Mouse (Mus musculus): Measurements from ENCODE around the gene Gm6890. TPM values are rescaled to one million over a fixed set of nuclear protein-coding genes. Genes with fewer than 3 reads are reported as not detected.
"Not testable (repeated sequence)": the region's sequence is repeated elsewhere in the genome, so short reads cannot be mapped to it uniquely, and the experiment has no call there.

The Gm6890 gene
- total RNA-seq (2015; ENCODE audit: low replicate concordance) (not detected in 2 replicates), total RNA-seq (2017; ENCODE audit: low replicate concordance) (not detected in 2 replicates)

- not testable (repeated sequence) for ATAC-seq (replicated peaks; ENCODE audit: low FRiP score, poor library complexity, severe bottlenecking)
These were observed at the start of gene Gm6890 for GRCm38 (mm10) chrX:74740627-74741026. Gm6890 (plus strand) TSS chrX:74740927.

DNA sequence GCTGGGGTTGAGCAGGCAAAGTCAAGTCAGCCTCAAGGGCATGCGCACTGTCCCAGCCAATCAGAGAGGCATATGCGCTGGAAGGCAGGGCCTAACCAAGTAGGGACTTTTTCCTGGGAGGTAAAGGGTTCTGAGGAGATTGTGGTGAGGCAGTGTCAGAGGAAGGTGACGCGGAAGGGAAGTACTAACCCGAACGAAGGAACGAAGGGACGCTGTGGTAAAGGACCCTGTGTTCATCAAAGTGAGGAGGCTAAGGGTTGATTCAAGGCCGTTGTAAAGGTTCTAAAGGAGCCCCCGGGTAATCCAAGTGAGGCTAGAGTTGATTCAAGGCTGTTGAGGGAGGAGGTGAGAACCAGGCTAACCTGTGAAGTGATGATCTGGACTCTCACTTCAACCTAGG, 14.5 kb upstream of the Gm6890 start:
- ATAC-seq (replicated peaks; ENCODE audit: low FRiP score, poor library complexity, severe bottlenecking) = not testable (repeated sequence)

- ATAC-seq (replicated peaks; ENCODE audit: low FRiP score, poor library complexity, severe bottlenecking) = not testable (repeated sequence)
These were observed 30.0 kb downstream of the Gm6890 start for GRCm38 (mm10) chrX:74770715-74771114.

Other genes starting within 250 kb of the Gm6890 start
- not detected in 2 replicates for gene Olfr1326-ps1, start 166.0 kb upstream of the Gm6890 start, total RNA-seq (2015; ENCODE audit: low replicate concordance)
- gene Olfr1326-ps1, start 166.0 kb upstream of the Gm6890 start, total RNA-seq (2017; ENCODE audit: low replicate concordance) = not detected in 2 replicates
- gene Olfr1325, start 148.2 kb upstream of the Gm6890 start, total RNA-seq (2015; ENCODE audit: low replicate concordance) = not detected in 2 replicates
- gene Olfr1325, start 148.2 kb upstream of the Gm6890 start, total RNA-seq (2017; ENCODE audit: low replicate concordance) = not detected in 2 replicates
- not detected in 2 replicates for gene Gm5640, start 95.3 kb upstream of the Gm6890 start, total RNA-seq (2015; ENCODE audit: low replicate concordance)
- gene Gm5640, start 95.3 kb upstream of the Gm6890 start, total RNA-seq (2017; ENCODE audit: low replicate concordance) = not detected in 2 replicates
- not detected in 2 replicates for gene Gm5936, start 96.3 kb downstream of the Gm6890 start, total RNA-seq (2015; ENCODE audit: low replicate concordance)
- not detected in 2 replicates for gene Gm5936, start 96.3 kb downstream of the Gm6890 start, total RNA-seq (2017; ENCODE audit: low replicate concordance)